Comparison of ENCODE assay signal across 10 mouse cellular contexts in the genomic region with DNA sequence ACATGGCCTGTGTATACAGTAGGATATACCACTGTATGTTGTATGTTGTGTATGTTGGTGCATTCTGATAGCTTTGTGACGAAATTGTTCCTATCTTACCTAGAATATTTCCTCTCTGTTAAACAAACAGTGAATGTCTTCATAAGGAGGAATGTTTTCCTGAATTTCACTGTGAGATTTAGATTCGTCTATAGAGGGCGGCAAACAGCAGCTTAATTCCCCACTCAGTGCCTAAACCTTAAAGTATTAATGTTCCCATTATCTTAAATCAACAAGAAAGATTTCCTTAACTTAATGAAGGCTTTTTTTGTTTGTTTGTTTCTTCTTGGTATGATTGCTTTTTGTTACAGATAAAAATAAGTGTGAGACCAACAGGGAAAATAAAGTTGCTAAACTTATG. TPM values are rescaled to one million over a fixed set of nuclear protein-coding genes. Genes with fewer than 3 reads are reported as not detected.
DNase-seq lines count a peak whose midpoint lies in the region; ATAC-seq and TF ChIP-seq lines count a peak whose summit lies in the region.
"Had no signal": no experiment of that assay in that cellular context is flagged by ENCODE, and none has a peak within 500 bp of the region (broad histone marks: within the 10 kb centered on the region; RNA-seq: fewer than 3 reads in every experiment).

No protein-coding gene starts in this region.

- H3K4me3 ChIP-seq in gastrocnemius, adult 2 months, result no peak overlapping the region
- H3K4me3 ChIP-seq: liver, embryonic 12.5 days had no signal

- ATAC-seq in erythroid progenitor cell, adult 5-6 weeks (replicated peaks; ENCODE audit: low FRiP score, poor library complexity, severe bottlenecking), result no peak
- ATAC-seq: liver, embryonic 12.5 days had no signal

- intact Hi-C loops in gastrocnemius, adult 2 months (cut with DNase I), result loop anchor here (10.0 kb wide), 1 partner anchor 568 kb away; no protein-coding TSS in a partner anchor
- intact Hi-C loops in left cerebral cortex, postnatal 14 days (cut with DNase I), result loop anchor here (2.0 to 10.0 kb wide), 2 partner anchors 568 to 1108 kb away; no protein-coding TSS in a partner anchor

- TF ChIP-seq CTCF in gastrocnemius, adult 2 months (IDR thresholded peaks at IDR 0.05), result peak; percentile 55

- DNase-seq in gastrocnemius, adult 2 months, result no peak
- DNase-seq in gastrocnemius, adult 18-20 months (ENCODE audit: low spot score), result no peak
- peak; percentile 14 to 45 for DNase-seq in left cerebral cortex, postnatal 14 days (ENCODE audit: low spot score in 2 of 2)
- no peak for DNase-seq in left cerebral cortex, adult 11 months (ENCODE audit: low spot score)
- DNase-seq in CD4-positive, CD25-positive, alpha-beta regulatory T cell, adult 2 months (ENCODE audit: low read depth, low spot score), result peak; percentile 38
- peak; percentile 3 for DNase-seq in brain, embryonic 18.5 days (ENCODE audit: low read depth, low spot score)
- DNase-seq in cerebellum, adult 18-20 months, result no peak
- DNase-seq: kidney, adult 18-20 months had no signal

- H3K27ac ChIP-seq in gastrocnemius, adult 2 months, result no peak overlapping the region
- H3K27ac ChIP-seq: liver, embryonic 12.5 days had no signal

RNA-seq across cellular contexts. Expression of a gene that starts 55.3 kb away (rescaled TPM):
- 10 to 100 TPM; 18.2 to 26.7 TPM for total RNA-seq in gastrocnemius, adult 2 months (2021)
- 10 to 100 TPM; 21.7 to 23.9 TPM for total RNA-seq in gastrocnemius, adult 18-20 months (2021)
- 10 to 100 TPM; 55.4 to 58.3 TPM for total RNA-seq in left cerebral cortex, postnatal 14 days (2021)
- 51.5 and 76.7 TPM in 2 replicates for total RNA-seq in erythroid progenitor cell, adult 5-6 weeks (2015; ENCODE audit: low replicate concordance)
- 54.6 and 57.1 TPM in 2 replicates for total RNA-seq in erythroid progenitor cell, adult 5-6 weeks (2017; ENCODE audit: low replicate concordance)

RNA-seq across cellular contexts. Expression of a gene that starts 55.7 kb away (rescaled TPM):
- 10 to 100 TPM; 10.5 to 11.4 TPM for total RNA-seq in gastrocnemius, adult 2 months (2021)
- 10 to 100 TPM; 10.7 to 10.8 TPM for total RNA-seq in gastrocnemius, adult 18-20 months (2021)
- total RNA-seq in left cerebral cortex, postnatal 14 days (2021), result 10 to 100 TPM; 13.5 to 13.8 TPM
- 15.1 and 17.3 TPM in 2 replicates for total RNA-seq in erythroid progenitor cell, adult 5-6 weeks (2015; ENCODE audit: low replicate concordance)
- total RNA-seq in erythroid progenitor cell, adult 5-6 weeks (2017; ENCODE audit: low replicate concordance), result 13.2 and 13.6 TPM in 2 replicates

Comparison
In these comparisons a context has a peak if more than half of its experiments do, and no peak if none do; other contexts are left out.
1. DNase-seq: peak in left cerebral cortex, postnatal 14 days (2 of 2), CD4-positive, CD25-positive, alpha-beta regulatory T cell, adult 2 months (single experiment) and brain, embryonic 18.5 days (single experiment); none in gastrocnemius, adult 2 months (single experiment), gastrocnemius, adult 18-20 months (single experiment), left cerebral cortex, adult 11 months (single experiment) and cerebellum, adult 18-20 months (0 of 2).